ENCODE assay signal across 25 mouse cellular contexts in genomic region chr2:47888166-47888565, GRCm38 (mm10).
"Had no signal": no experiment of that assay in that cellular context is flagged by ENCODE, and none has a peak within 500 bp of the region (broad histone marks: within the 10 kb centered on the region; RNA-seq: fewer than 3 reads in every experiment).

No protein-coding gene starts in this region.

- H3K4me2 ChIP-seq: heart, embryonic 11.5 days; heart, embryonic 13.5 days; heart, embryonic 15.5 days; hindbrain, embryonic 15.5 days; kidney, embryonic 15.5 days; limb, embryonic 13.5 days; limb, embryonic 15.5 days; liver, embryonic 12.5 days had no signal

- H3K36me3 ChIP-seq: heart, embryonic 13.5 days; heart, embryonic 15.5 days; hindbrain, embryonic 15.5 days; kidney, embryonic 15.5 days; limb, embryonic 13.5 days; limb, embryonic 15.5 days; liver, embryonic 12.5 days had no signal

- H3K27ac ChIP-seq: gastrocnemius, adult 2 months; heart, embryonic 13.5 days; heart, embryonic 15.5 days; hindbrain, embryonic 15.5 days; hindbrain, postnatal 0 days; kidney, embryonic 15.5 days; kidney, postnatal 0 days; limb, embryonic 13.5 days; limb, embryonic 15.5 days; liver, embryonic 12.5 days had no signal

- H3K27me3 ChIP-seq: heart, embryonic 13.5 days; heart, embryonic 15.5 days; hindbrain, embryonic 15.5 days; kidney, embryonic 15.5 days; limb, embryonic 13.5 days; limb, embryonic 15.5 days; liver, embryonic 12.5 days had no signal

- H3K4me3 ChIP-seq: gastrocnemius, adult 2 months; heart, embryonic 13.5 days; heart, embryonic 15.5 days; hindbrain, embryonic 15.5 days; kidney, embryonic 15.5 days; limb, embryonic 13.5 days; limb, embryonic 15.5 days; liver, embryonic 12.5 days had no signal

- DNase-seq: gastrocnemius, adult 2 months; gastrocnemius, postnatal 10 days; gastrocnemius, postnatal 25 days; heart, adult 18-20 months; heart, postnatal 14 days; heart, postnatal 36 days; kidney, adult 11 months; kidney, adult 2 months; kidney, adult 9 months; kidney, postnatal 14 days; kidney, postnatal 36 days; layer of hippocampus, adult 9-11 months; layer of hippocampus, postnatal 36 days; left cerebral cortex, postnatal 4 days had no signal

- H3K9me3 ChIP-seq: heart, embryonic 13.5 days; heart, embryonic 15.5 days; hindbrain, embryonic 15.5 days; kidney, embryonic 15.5 days; limb, embryonic 13.5 days; limb, embryonic 15.5 days; liver, embryonic 12.5 days had no signal

- H3K9ac ChIP-seq: heart, embryonic 13.5 days; heart, embryonic 15.5 days; hindbrain, embryonic 15.5 days; kidney, embryonic 15.5 days; limb, embryonic 13.5 days; limb, embryonic 15.5 days; liver, embryonic 12.5 days had no signal

- H3K4me1 ChIP-seq: heart, embryonic 13.5 days; heart, embryonic 15.5 days; hindbrain, embryonic 15.5 days; kidney, embryonic 15.5 days; limb, embryonic 13.5 days; limb, embryonic 15.5 days; liver, embryonic 12.5 days had no signal

- ATAC-seq: hindbrain, postnatal 0 days; intestine, embryonic 16.5 days; liver, embryonic 12.5 days had no signal
